Mouse (Mus musculus) adrenal gland, adult 2 months (tissue): ENCODE data around the gene Slc9a9. TPM values are rescaled to one million over a fixed set of nuclear protein-coding genes. Genes with fewer than 3 reads are reported as not detected.
A peak's percentile ranks its signal among the peaks of the same experiment; 100 is the strongest.

Experiments used
- DNase-seq: peaks from one replicate; pipeline ENCODE4 v3.0.0; 2021
- microRNA-seq, 2 experiments: library from miRNA; unstranded; fragments of <30 nt; microRNA quantifications; one replicate each; pipeline ENCODE4 v1.2.0; 2021
- polyA plus RNA-seq: library from polyadenylated mRNA; depleted of rRNA; stranded (reverse); fragments of >200 nt; gene quantifications from 2 replicates; pipeline ENCODE4 v1.2.3, GENCODE M21; 2012; rRNA removed
- total RNA-seq, 2 experiments: library from RNA; stranded (reverse); gene quantifications; 2 replicates each; pipeline ENCODE4 v1.2.3; 2021

Gene Slc9a9
- total and polyA plus RNA-seq, 3 experiments: 0.65 to 3.0 (median 2.4) TPM

DNA sequence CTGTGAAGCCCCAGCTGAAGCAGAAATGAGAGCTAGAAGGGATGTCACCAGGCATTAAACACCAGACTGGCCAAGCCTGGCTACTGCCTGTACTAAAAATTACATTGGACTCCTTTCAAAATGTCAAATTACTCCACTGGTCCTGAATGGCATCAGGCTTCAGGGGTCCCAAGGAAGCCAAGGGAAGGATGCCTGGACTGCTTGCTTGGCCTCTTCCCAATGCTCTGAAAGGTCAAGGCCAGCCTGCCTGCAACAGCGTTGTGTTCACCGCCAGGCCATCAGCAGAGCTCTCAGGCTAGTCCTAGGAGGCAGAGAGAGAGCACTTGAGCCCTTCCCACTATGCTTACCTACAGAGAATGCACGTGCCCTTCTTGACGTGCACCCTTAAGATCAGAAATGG, 539.0 kb downstream of the Slc9a9 start:
- DNase-seq: peak; percentile 70

GRCm38 (mm10) chr9:95220009-95220408, 550.3 kb downstream of the Slc9a9 start:
- peak; percentile 86 for DNase-seq

DNA sequence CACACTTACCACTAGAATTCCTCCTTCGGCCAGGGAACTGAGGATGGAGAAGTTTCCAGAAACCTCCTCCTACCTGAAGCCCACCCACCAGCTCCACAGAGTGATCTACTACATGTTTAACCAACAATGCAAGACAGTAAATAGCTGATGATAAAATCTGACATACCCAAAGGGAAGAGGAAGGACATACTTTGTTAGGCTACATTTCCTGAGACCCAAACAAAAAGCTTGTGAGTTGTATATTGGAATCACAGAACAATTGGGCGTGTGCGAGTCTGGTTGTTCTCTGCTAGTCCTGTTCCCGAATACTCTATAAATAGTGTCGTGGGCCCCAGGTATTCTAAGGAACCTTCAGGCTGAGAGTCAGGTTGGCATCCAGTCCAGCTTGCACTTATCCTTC, 551.6 kb downstream of the Slc9a9 start:
- DNase-seq: no peak

DNA sequence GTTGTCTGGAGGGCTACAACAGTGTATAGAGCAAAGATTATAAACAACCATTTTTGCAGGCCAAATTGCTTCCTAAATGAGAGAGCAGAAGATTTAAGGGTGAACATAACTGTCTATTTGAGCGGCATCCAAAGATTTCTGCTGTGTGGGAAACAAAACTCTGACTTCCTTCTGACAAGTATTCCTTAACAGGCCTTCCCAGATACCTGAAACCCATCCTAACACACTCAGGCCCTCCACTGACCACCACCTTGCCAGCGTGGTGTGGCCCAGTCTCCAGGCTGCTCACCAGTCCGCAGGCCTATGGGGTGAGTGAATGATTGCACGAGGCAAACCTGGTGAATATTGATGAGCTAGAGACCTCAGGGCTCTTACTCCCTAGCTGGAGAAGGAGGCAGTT, 557.3 kb downstream of the Slc9a9 start:
- no peak for DNase-seq

GRCm38 (mm10) chr9:95228123-95228522, 558.4 kb downstream of the Slc9a9 start:
- no peak for DNase-seq

GRCm38 (mm10) chr9:95229147-95229546, 559.4 kb downstream of the Slc9a9 start:
- no peak for DNase-seq

DNA sequence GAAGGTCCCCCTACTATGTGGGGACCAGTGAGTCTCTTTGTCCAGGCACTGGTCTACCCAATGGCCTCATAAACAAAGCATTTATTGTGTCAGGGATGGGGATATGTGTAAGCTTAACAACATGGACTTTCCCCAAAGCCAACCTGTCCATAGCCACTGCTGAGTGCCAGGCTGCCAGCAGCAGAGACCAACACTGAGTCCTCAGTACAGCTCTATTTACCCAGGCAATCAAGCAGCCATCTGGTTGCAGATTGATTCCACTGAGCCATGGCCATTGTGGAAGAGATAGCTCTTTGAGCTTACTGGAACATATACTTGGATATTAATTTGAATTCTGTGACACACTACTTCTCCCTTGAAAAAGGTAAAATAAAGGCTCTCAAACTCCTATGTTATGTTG, 570.2 kb downstream of the Slc9a9 start:
- DNase-seq: no peak

- no peak for DNase-seq
Observed at GRCm38 (mm10) chr9:95242628-95243195, 573.0 kb downstream of the Slc9a9 start.

DNA sequence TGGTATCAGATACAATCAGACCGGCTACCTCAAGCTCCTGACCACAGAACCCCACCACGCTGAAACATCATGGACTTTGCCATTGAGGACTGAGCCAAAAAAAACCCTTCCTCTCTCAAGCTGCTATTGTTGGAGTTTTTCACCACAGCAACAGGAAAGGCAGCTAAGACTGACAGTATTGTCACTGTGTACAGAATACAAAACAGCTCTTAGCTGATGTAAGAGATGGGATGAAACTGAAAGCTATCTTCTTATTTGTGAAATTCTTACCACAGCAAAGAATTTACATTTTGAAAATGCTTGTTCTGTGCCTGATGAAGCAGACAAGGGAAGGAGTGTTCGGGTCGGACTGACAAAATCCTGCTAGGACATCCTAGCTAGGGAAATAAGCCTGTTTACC, 584.5 kb downstream of the Slc9a9 start:
- DNase-seq: no peak

GRCm38 (mm10) chr9:95255844-95256243, 586.1 kb downstream of the Slc9a9 start:
- DNase-seq: no peak

GRCm38 (mm10) chr9:95256680-95257316, 587.1 kb downstream of the Slc9a9 start:
- DNase-seq: no peak

GRCm38 (mm10) chr9:95262851-95263250, 593.1 kb downstream of the Slc9a9 start:
- DNase-seq: no peak

DNA sequence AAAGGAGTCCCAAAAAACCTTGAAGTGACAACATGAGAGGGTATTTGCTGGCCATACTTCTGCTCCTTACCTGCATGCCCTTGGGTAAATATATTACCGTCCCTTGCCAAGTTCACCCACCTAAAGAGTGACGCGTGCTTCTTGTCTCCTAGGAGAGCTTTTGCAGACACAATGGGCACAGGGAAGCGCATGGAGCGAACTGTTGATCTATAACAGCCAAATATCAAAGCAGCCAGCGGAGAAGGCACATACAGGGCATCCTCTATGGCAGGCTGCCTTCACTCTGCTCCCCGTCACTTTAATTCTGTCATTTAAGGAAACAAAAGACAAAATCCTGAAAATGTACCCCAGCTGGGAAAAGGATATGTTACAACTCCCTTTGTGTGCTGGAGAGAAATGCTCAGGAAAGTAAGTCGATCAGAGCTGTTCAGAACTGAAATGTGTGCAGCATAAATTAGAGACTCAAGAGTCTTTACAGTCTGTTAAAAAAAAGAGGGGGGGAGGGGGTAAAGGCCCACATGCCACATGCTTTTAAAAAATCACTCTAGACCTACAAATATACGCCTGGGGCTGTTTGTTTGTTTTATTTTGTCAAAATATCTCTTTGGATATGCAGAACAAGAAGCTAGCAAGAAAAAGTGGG, 594.3 kb downstream of the Slc9a9 start:
- no peak for DNase-seq

DNA sequence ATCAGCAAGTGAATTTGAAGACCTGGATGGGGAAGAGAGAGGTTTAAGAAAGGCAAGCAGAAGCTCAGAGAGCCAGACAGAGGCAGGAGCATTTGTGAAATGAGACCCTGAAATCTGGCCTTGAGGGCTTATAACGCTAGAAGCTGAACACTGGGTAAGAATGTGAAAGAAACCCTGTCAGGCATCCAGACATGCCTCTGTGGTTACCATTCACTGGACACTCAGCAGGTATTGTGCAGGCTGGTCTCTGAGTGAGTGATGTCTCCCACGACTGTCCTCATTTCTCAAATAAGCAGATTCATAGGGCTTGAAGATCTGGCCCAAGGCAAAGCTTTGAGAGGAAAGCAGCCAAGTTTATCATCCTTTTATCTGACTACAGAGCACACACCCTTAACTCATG, 596.5 kb downstream of the Slc9a9 start:
- DNase-seq: no peak

DNA sequence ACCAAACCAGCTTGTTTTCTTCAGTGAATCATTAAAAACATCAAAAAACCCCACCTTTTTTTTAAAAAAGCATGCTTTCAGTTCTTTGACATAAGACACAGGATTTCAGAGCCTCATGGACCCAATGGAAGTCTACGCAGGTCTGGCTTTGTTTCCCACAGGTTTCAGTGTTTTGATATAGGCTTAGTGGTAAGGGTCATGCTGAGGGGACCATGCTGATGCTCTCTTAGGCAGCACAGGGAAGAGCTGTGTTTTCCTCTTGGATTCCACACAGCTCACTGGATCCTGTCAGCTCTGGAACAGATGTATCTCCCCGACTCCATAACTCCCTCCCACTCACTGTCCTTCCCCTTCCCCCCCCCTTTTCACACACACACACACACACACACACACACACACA, 597.2 kb downstream of the Slc9a9 start:
- no peak for DNase-seq

GRCm38 (mm10) chr9:95279590-95280344, 610.1 kb downstream of the Slc9a9 start:
- peak; percentile 46 for DNase-seq

Small RNA genes lying within 50 kb of the gene (microRNA-seq; reads per million reads assigned to microRNA genes)
- 0 reads per million in 2 experiments for gene Mir7656

Other genes starting within 250 kb of the Slc9a9 start
- 10 to 100 TPM; 19.7 to 20.3 TPM for gene 1190002N15Rik, start 131.8 kb upstream of the Slc9a9 start, total RNA-seq
- 21.9 and 22.0 TPM in 2 replicates for gene 1190002N15Rik, start 131.8 kb upstream of the Slc9a9 start, polyA plus RNA-seq